Mouse (Mus musculus) spleen, adult 2 months (tissue): ENCODE data around the gene Mcl1. TPM values are rescaled to one million over a fixed set of nuclear protein-coding genes. Genes with fewer than 3 reads are reported as not detected.
"Not testable (repeated sequence)": the region's sequence is repeated elsewhere in the genome, so short reads cannot be mapped to it uniquely, and the experiment has no call there.

Experiments
- DNase-seq, 2 experiments: peaks; one replicate each; pipeline versions ENCODE4 v3.0.0 to v3.0.0-alpha.2; 2012 to 2021; ENCODE audit warnings: low spot score in 2 of 2, low read depth in 1 of 2
- H3K27ac ChIP-seq: fragments of 200-500 bp; 2 replicates; pipeline ENCODE4 v1.5.1; 2012; ENCODE audit warnings: low read length, inconsistent platforms; ENCODE audit not compliant: insufficient read depth
- H3K27me3 ChIP-seq: fragments of 200-500 bp; 2 replicates; pipeline ENCODE4 v1.6.1; 2012; ENCODE audit warnings: mild to moderate bottlenecking, moderate library complexity, low read length, inconsistent platforms; ENCODE audit not compliant: control insufficient read depth, insufficient read depth
- H3K36me3 ChIP-seq: fragments of 200-500 bp; 2 replicates; pipeline ENCODE4 v1.6.1; 2012; ENCODE audit warnings: mild to moderate bottlenecking, low read length, inconsistent platforms; ENCODE audit not compliant: control insufficient read depth, insufficient read depth
- H3K4me1 ChIP-seq: fragments of 200-500 bp; 2 replicates; pipeline ENCODE4 v1.6.1; 2011; ENCODE audit warnings: inconsistent platforms; ENCODE audit not compliant: control insufficient read depth, insufficient read depth, insufficient read length
- H3K4me3 ChIP-seq: fragments of 200-500 bp; 2 replicates; pipeline ENCODE4 v1.5.1; 2011; ENCODE audit warnings: mild to moderate bottlenecking, inconsistent platforms; ENCODE audit not compliant: insufficient read depth, insufficient read length; ENCODE audit errors: extremely low read depth
- CTCF ChIP-seq: fragments of 200-500 bp; IDR thresholded peaks from 2 replicates; pipeline ENCODE4 v1.5.1; 2011; ENCODE audit warnings: mild to moderate bottlenecking, inconsistent platforms; ENCODE audit not compliant: insufficient read depth, insufficient read length, insufficient replicate concordance; ENCODE audit errors: extremely low read depth
- POLR2A ChIP-seq: fragments of 200-500 bp; IDR thresholded peaks from 2 replicates; pipeline ENCODE4 v1.6.1; 2011; ENCODE audit warnings: low read depth, low read length, inconsistent platforms
- WGBS: fragments of 180-500 bp; shearing (Covaris S2); methylation state at CpG from one replicate; pipeline ENCODE4 v1.1.7; 2018; 5-methylcytosine and 5-hydroxymethylcytosine counted together
- polyA plus RNA-seq: library from polyadenylated mRNA; depleted of rRNA; stranded (reverse); fragments of >200 nt; gene quantifications from 2 replicates; pipeline ENCODE4 v1.2.3, GENCODE M21; 2012

Mcl1 gene
- polyA plus RNA-seq, 1 experiment: 169 TPM

GRCm38 (mm10) chr3:95686492-95687167 is 28.0 kb downstream of the Mcl1 start:
- Histone ChIP-seq H3K27me3 (no peaks in the 10 kb centered on the region; the same call in 1 of the 2 replicates), H3K36me3 (no peaks in the 10 kb centered on the region), H3K27ac (no peak overlapping the region), H3K4me3 (no peak overlapping the region), H3K4me1 (no peaks in the 10 kb centered on the region; the same call in 1 of the 2 replicates)
- TF ChIP-seq CTCF (no peak), POLR2A (no peak)
- DNase-seq: no peak
- WGBS: 81% methylated on average over 10 of the region's 10 CpGs

- no peaks in the 10 kb centered on the region; the same call in 1 of the 2 replicates for H3K27me3 ChIP-seq
These were observed 28.6 kb downstream of the Mcl1 start for GRCm38 (mm10) chr3:95687168-95687523.

GRCm38 (mm10) chr3:95687524-95688421 is 29.2 kb downstream of the Mcl1 start, which contains the start of gene Adamtsl4:
Gene Adamtsl4, minus strand, starts transcription at chr3:95687917.
- TF ChIP-seq CTCF (no peak), POLR2A (no peak)
- peak within 1 kb of the TSS; percentile 39; the same call in 1 of the 2 replicates for H3K27ac ChIP-seq
- H3K4me1 ChIP-seq: no peaks in the 10 kb centered on the region; the same call in 1 of the 2 replicates
- peak in 1 of 2 experiments; percentile 72 for DNase-seq
- H3K27me3 ChIP-seq: no peaks in the 10 kb centered on the region; the same call in 1 of the 2 replicates
- H3K4me3 ChIP-seq: peak within 1 kb of the TSS; percentile 53; the same call in 1 of the 2 replicates
- no peaks in the 10 kb centered on the region for H3K36me3 ChIP-seq
- 16% methylated on average over 50 of the region's 50 CpGs for WGBS

More at GRCm38 (mm10) chr3:95687168-95687523, 28.6 kb downstream of the Mcl1 start:
- WGBS: 47% methylated on average over 4 of the region's 4 CpGs
- no peak for DNase-seq
- TF ChIP-seq POLR2A (no peak), CTCF (no peak)
- no peaks in the 10 kb centered on the region for H3K36me3 ChIP-seq
- no peaks in the 10 kb centered on the region; the same call in 1 of the 2 replicates for H3K4me1 ChIP-seq
- no peak overlapping the region for H3K27ac ChIP-seq
- H3K4me3 ChIP-seq: peak overlapping the region; percentile 53; the same call in 1 of the 2 replicates

DNA sequence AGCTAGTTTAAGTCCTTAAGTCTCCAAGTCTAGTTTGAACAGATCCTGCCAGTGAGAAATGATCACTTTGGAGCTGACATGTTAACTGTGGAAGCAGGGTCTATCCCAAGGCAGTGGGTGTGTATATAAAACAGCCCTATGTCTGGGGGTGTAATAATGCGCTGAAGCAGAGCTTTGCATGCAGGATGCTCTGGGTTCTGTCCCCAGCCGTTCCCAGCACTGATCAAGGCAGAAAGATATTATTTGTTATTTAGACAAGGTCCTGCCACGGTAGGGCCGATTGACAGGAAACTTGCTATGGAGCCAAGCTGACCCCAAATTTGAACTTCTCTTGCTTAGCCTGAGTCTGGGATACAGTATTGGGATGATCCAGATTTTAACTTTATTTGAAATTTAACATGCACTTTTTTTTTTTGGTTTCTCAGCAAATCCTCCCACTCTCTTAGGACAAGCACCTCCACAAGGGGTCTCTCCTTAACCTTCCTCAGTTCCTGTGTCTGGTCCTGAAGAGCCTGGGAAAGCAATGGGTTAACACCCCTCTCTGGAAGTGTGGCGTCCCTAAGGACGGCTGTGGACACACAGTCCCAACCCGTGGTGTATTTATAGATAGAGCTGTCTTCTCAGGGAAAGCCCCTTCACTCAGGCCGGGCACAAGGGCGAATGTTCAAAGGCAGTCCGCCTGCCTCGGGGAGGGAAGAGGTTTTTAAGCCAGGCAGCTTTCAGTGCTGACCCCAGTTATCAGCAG is 30.8 kb downstream of the Mcl1 start:
- no peak overlapping the region for H3K4me3 ChIP-seq
- H3K4me1 ChIP-seq: peaks cover 6% of the 10 kb centered on the region; the same call in 1 of the 2 replicates
- WGBS: 53% methylated on average over 11 of the region's 11 CpGs
- no peak for DNase-seq
- TF ChIP-seq CTCF (no peak), POLR2A (no peak)
- H3K27me3 ChIP-seq: no peaks in the 10 kb centered on the region; the same call in 1 of the 2 replicates
- no peak overlapping the region for H3K27ac ChIP-seq
- H3K36me3 ChIP-seq: no peaks in the 10 kb centered on the region

DNA sequence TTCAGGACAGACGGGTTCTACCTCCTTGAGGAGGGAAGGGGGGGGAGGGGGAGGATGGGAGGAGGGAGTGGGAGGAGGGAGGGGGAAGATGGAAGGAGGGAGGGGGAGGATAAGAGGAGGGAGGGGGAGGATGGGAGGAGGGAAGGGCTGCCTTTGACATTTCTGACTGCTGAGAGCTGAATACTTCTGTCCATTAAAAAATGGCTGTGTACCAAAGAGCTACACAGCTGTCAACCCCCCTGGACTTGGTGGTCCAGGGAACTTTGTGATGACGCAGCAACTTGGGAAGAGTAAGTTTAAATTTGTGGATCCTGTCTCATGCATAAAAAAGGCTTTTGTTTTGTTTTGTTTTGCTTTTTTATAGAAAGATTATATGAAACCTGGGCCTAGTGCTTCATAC is 31.4 kb downstream of the Mcl1 start:
- no peaks in the 10 kb centered on the region for H3K36me3 ChIP-seq
- no peak overlapping the region for H3K4me3 ChIP-seq
- DNase-seq: no peak
- no peak overlapping the region for H3K27ac ChIP-seq
- H3K27me3 ChIP-seq: no peaks in the 10 kb centered on the region; the same call in 1 of the 2 replicates
- TF ChIP-seq CTCF: no peak
- TF ChIP-seq POLR2A: no peak
- H3K4me1 ChIP-seq: peaks cover 7% of the 10 kb centered on the region; the same call in 1 of the 2 replicates
- WGBS: 75% methylated on average over 2 of the region's 2 CpGs

DNA sequence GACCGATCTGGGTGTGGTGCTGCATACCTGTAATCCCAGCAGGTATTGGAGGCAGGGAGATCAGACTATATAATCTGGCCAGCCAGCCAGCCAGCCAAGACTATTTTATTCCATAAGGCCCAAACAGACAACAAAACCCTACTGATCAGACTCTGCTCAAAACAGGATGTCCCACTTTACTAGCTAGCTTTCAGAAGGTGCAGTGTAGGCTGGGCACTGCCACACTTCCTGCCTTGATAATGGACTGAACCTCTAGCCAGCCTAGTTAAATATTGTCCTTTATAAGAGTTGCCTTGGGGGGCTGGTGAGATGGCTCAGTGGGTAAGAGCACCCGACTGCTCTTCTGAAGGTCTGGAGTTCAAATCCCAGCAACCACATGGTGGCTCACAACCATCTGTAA is 32.0 kb downstream of the Mcl1 start:
- not testable (repeated sequence) for H3K27me3 ChIP-seq, DNase-seq, H3K4me3 ChIP-seq, H3K36me3 ChIP-seq, H3K4me1 ChIP-seq, H3K27ac ChIP-seq
- 92% methylated on average over 2 of the region's 2 CpGs for WGBS
